Mouse (Mus musculus) B cell, adult 62 days (primary cell): Measurements from ENCODE around the gene Hdx. TPM values are rescaled to one million over a fixed set of nuclear protein-coding genes. Genes with fewer than 3 reads are reported as not detected.

Source experiments
- total RNA-seq: library from RNA; stranded (reverse); gene quantifications from 4 replicates; pipeline ENCODE4 v1.2.4, GENCODE M21; 2023

Gene Hdx
- not detected in 4 replicates for total RNA-seq

GRCm38 (mm10) chrX:111696356-111697282, at the start of gene Hdx:
Gene Hdx, minus strand, starts transcription at chrX:111697079.

GRCm38 (mm10) chrX:111537859-111538258, 159.0 kb downstream of the Hdx start, which contains the start of gene Rps6ka6:
Gene Rps6ka6, minus strand, starts transcription at chrX:111537959.

Other genes starting within 250 kb of the Hdx start
- not detected in 4 replicates for gene Rps6ka6, start 159.1 kb downstream of the Hdx start, total RNA-seq
- not detected in 4 replicates for gene Gm45194, start 194.3 kb upstream of the Hdx start, total RNA-seq